Mouse (Mus musculus) forebrain, embryonic 13.5 days (tissue): ENCODE results near the gene Ppat. TPM values are rescaled to one million over a fixed set of nuclear protein-coding genes. Genes with fewer than 3 reads are reported as not detected.
"Not testable (repeated sequence)": the region's sequence is repeated elsewhere in the genome, so short reads cannot be mapped to it uniquely, and the experiment has no call there.

Source experiments
- ATAC-seq: fragments of 200-750 bp; cut with Nextera tagmentation; 2 replicates; pipeline ENCODE4 v1.8.0; 2017
- H3K27ac ChIP-seq: fragments of 300-500 bp; sonication (generic); 2 replicates; pipeline ENCODE4 v1.5.1; 2015; ENCODE audit warnings: inconsistent platforms, mild to moderate bottlenecking, moderate library complexity
- H3K27me3 ChIP-seq: fragments of 300-500 bp; sonication (generic); 2 replicates; pipeline ENCODE4 v1.6.1; 2015; ENCODE audit warnings: mild to moderate bottlenecking, inconsistent platforms
- H3K36me3 ChIP-seq: fragments of 300-500 bp; sonication (generic); 2 replicates; pipeline ENCODE4 v1.6.1; 2015; ENCODE audit warnings: mild to moderate bottlenecking, inconsistent platforms; ENCODE audit not compliant: poor library complexity, severe bottlenecking
- H3K4me1 ChIP-seq: fragments of 300-500 bp; sonication (generic); 2 replicates; pipeline ENCODE4 v1.6.1; 2015; ENCODE audit warnings: inconsistent platforms
- H3K4me2 ChIP-seq: fragments of 300-500 bp; sonication (generic); 2 replicates; pipeline ENCODE4 v1.6.1; 2015; ENCODE audit warnings: inconsistent platforms, mild to moderate bottlenecking, moderate library complexity
- H3K4me3 ChIP-seq: fragments of 300-500 bp; sonication (generic); 2 replicates; pipeline ENCODE4 v1.5.1; 2015; ENCODE audit warnings: mild to moderate bottlenecking, inconsistent platforms
- H3K9ac ChIP-seq: fragments of 300-500 bp; sonication (generic); 2 replicates; pipeline ENCODE4 v1.6.1; 2015; ENCODE audit warnings: mild to moderate bottlenecking, inconsistent platforms
- H3K9me3 ChIP-seq: fragments of 300-500 bp; sonication (generic); replicated peaks from 2 replicates; pipeline ENCODE4 v1.6.1; 2016; ENCODE audit warnings: inconsistent platforms
- WGBS: fragments of 180-500 bp; shearing (Covaris S2); methylation state at CpG from one replicate; pipeline ENCODE4 v1.1.7; 2015; 5-methylcytosine and 5-hydroxymethylcytosine counted together
- polyA plus RNA-seq: library from polyadenylated mRNA; unstranded; fragments of >200 nt; fragmentation: Nextera tagmentation; extraction: Ambion mirVana; gene quantifications from 2 replicates; pipeline ENCODE4 v1.2.1, GENCODE M21; 2015

The Ppat gene
- polyA plus RNA-seq, 1 experiment from 2014 or later, result 19.2 TPM

GRCm38 (mm10) chr5:76944965-76945677 is 6.3 kb downstream of the Ppat start:
- H3K9ac ChIP-seq, result no peak overlapping the region
- H3K36me3 ChIP-seq, result peaks cover 22% of the 10 kb centered on the region
- WGBS, result 76% methylated on average over 6 of the region's 6 CpGs
- H3K27me3 ChIP-seq, result no peaks in the 10 kb centered on the region
- ATAC-seq, result no peak
- H3K4me3 ChIP-seq, result no peak overlapping the region
- H3K27ac ChIP-seq, result no peak overlapping the region
- H3K9me3 ChIP-seq, result no peaks in the 10 kb centered on the region
- H3K4me2 ChIP-seq, result no peak overlapping the region
- peaks cover 12% of the 10 kb centered on the region for H3K4me1 ChIP-seq

- ATAC-seq, result no peak
- peaks cover 29% of the 10 kb centered on the region for H3K36me3 ChIP-seq
- H3K9me3 ChIP-seq, result 0 out of 2 replicates have a peak, but pooled peaks cover 6% of the 10 kb centered on the region
- H3K27me3 ChIP-seq, result no peaks in the 10 kb centered on the region
- H3K4me3 ChIP-seq, result no peak overlapping the region
- no peaks in the 10 kb centered on the region; the same call in 1 of the 2 replicates for H3K4me1 ChIP-seq
- H3K4me2 ChIP-seq, result no peak overlapping the region
- H3K27ac ChIP-seq, result no peak overlapping the region
- 88% methylated on average over 4 of the region's 4 CpGs for WGBS
- H3K9ac ChIP-seq, result no peak overlapping the region
Observed at GRCm38 (mm10) chr5:76942505-76942904, 8.9 kb downstream of the Ppat start.

- ATAC-seq, result no peak
- 93% methylated on average over 4 of the region's 4 CpGs for WGBS
- no peaks in the 10 kb centered on the region; the same call in 1 of the 2 replicates for H3K4me1 ChIP-seq
Observed at GRCm38 (mm10) chr5:76941975-76942374, 9.4 kb downstream of the Ppat start.

GRCm38 (mm10) chr5:76939717-76940116 is 11.7 kb downstream of the Ppat start:
- no peaks in the 10 kb centered on the region for H3K27me3 ChIP-seq
- H3K4me1 ChIP-seq, result no peaks in the 10 kb centered on the region
- no peak overlapping the region for H3K4me3 ChIP-seq
- no peak for ATAC-seq
- 0 out of 2 replicates have a peak, but pooled peaks cover 6% of the 10 kb centered on the region for H3K9me3 ChIP-seq
- H3K9ac ChIP-seq, result no peak overlapping the region
- H3K4me2 ChIP-seq, result no peak overlapping the region
- H3K27ac ChIP-seq, result no peak overlapping the region
- WGBS, result 97% methylated on average over 8 of the region's 8 CpGs
- peaks cover 29% of the 10 kb centered on the region for H3K36me3 ChIP-seq

More at GRCm38 (mm10) chr5:76941975-76942374, 9.4 kb downstream of the Ppat start:
- Histone ChIP-seq H3K27ac (no peak overlapping the region), H3K4me3 (no peak overlapping the region), H3K4me2 (no peak overlapping the region), H3K9me3 (0 out of 2 replicates have a peak, but pooled peaks cover 6% of the 10 kb centered on the region), H3K36me3 (peaks cover 29% of the 10 kb centered on the region), H3K9ac (no peak overlapping the region), H3K27me3 (no peaks in the 10 kb centered on the region)

GRCm38 (mm10) chr5:76929180-76929877 is 22.0 kb downstream of the Ppat start:
- WGBS, result 86% methylated on average over 7 of the region's 7 CpGs
- no peak for ATAC-seq
- no peak overlapping the region for H3K4me3 ChIP-seq

GRCm38 (mm10) chr5:76928124-76928832 is 23.1 kb downstream of the Ppat start:
- 91% methylated on average over 16 of the region's 16 CpGs for WGBS
- Histone ChIP-seq H3K4me2 (no peak overlapping the region), H3K27me3 (no peaks in the 10 kb centered on the region), H3K27ac (no peak overlapping the region), H3K4me1 (no peaks in the 10 kb centered on the region), H3K9me3 (peaks cover 15% of the 10 kb centered on the region), H3K36me3 (peaks cover 53% of the 10 kb centered on the region), H3K9ac (no peak overlapping the region), H3K4me3 (no peak overlapping the region)
- no peak for ATAC-seq

More at GRCm38 (mm10) chr5:76929180-76929877, 22.0 kb downstream of the Ppat start:
- H3K9ac ChIP-seq, result no peak overlapping the region
- no peaks in the 10 kb centered on the region for H3K27me3 ChIP-seq
- no peaks in the 10 kb centered on the region for H3K4me1 ChIP-seq
- H3K9me3 ChIP-seq, result peaks cover 15% of the 10 kb centered on the region
- H3K27ac ChIP-seq, result no peak overlapping the region
- peaks cover 47% of the 10 kb centered on the region for H3K36me3 ChIP-seq
- no peak overlapping the region for H3K4me2 ChIP-seq

GRCm38 (mm10) chr5:76924296-76924695 is 27.1 kb downstream of the Ppat start:
- Histone ChIP-seq H3K4me3 (no peak overlapping the region), H3K27me3 (no peaks in the 10 kb centered on the region), H3K36me3 (peaks cover 73% of the 10 kb centered on the region), H3K4me2 (no peak overlapping the region), H3K4me1 (no peaks in the 10 kb centered on the region), H3K9ac (no peak overlapping the region), H3K27ac (no peak overlapping the region), H3K9me3 (peaks cover 15% of the 10 kb centered on the region)
- 48% methylated on average over 1 of the region's 1 CpGs for WGBS
- ATAC-seq, result no peak

- Histone ChIP-seq H3K4me2 (no peak overlapping the region), H3K27me3 (no peaks in the 10 kb centered on the region), H3K27ac (no peak overlapping the region), H3K9me3 (peaks cover 11% of the 10 kb centered on the region), H3K4me3 (no peak overlapping the region), H3K4me1 (no peaks in the 10 kb centered on the region), H3K9ac (no peak overlapping the region), H3K36me3 (peaks cover 73% of the 10 kb centered on the region)
- whole genome bisulfite sequencing, result 81% methylated on average over 13 of the region's 13 CpGs
- ATAC-seq, result no peak
Observed at GRCm38 (mm10) chr5:76923428-76923827, 27.9 kb downstream of the Ppat start.

GRCm38 (mm10) chr5:76922833-76923232 is 28.5 kb downstream of the Ppat start:
- Histone ChIP-seq H3K36me3 (peaks cover 77% of the 10 kb centered on the region), H3K4me1 (no peaks in the 10 kb centered on the region), H3K9ac (no peak overlapping the region), H3K27me3 (no peaks in the 10 kb centered on the region), H3K4me2 (no peak overlapping the region), H3K9me3 (peaks cover 11% of the 10 kb centered on the region), H3K27ac (no peak overlapping the region), H3K4me3 (no peak overlapping the region)
- 94% methylated on average over 4 of the region's 4 CpGs for WGBS
- ATAC-seq, result no peak

GRCm38 (mm10) chr5:76912522-76912921 is 38.9 kb downstream of the Ppat start:
- H3K36me3 ChIP-seq, result peaks cover 24% of the 10 kb centered on the region
- H3K27ac ChIP-seq, H3K9ac ChIP-seq, H3K4me3 ChIP-seq, ATAC-seq, H3K4me2 ChIP-seq, H3K9me3 ChIP-seq, H3K4me1 ChIP-seq, H3K27me3 ChIP-seq: not testable (repeated sequence)
- 91% methylated on average over 5 of the region's 5 CpGs for WGBS

- H3K4me3 ChIP-seq, result no peak overlapping the region
- H3K4me2 ChIP-seq, result no peak overlapping the region
- no peak overlapping the region for H3K9ac ChIP-seq
- H3K9me3 ChIP-seq, result no peaks in the 10 kb centered on the region
- H3K27ac ChIP-seq, result no peak overlapping the region
- H3K27me3 ChIP-seq, result no peaks in the 10 kb centered on the region
- no peak for ATAC-seq
- peaks cover 16% of the 10 kb centered on the region for H3K36me3 ChIP-seq
- 85% methylated on average over 3 of the region's 3 CpGs for WGBS
- H3K4me1 ChIP-seq, result peaks cover 4% of the 10 kb centered on the region
Observed at GRCm38 (mm10) chr5:76910807-76911206, 40.6 kb downstream of the Ppat start.

GRCm38 (mm10) chr5:76906155-76906499 is 45.3 kb downstream of the Ppat start:
- Histone ChIP-seq H3K4me1 (peaks cover 10% of the 10 kb centered on the region), H3K27me3 (no peaks in the 10 kb centered on the region), H3K4me2 (peak overlapping the region; percentile 75), H3K9me3 (no peaks in the 10 kb centered on the region), H3K36me3 (peaks cover 6% of the 10 kb centered on the region; the same call in 1 of the 2 replicates), H3K27ac (no peak overlapping the region), H3K9ac (peak overlapping the region; percentile 82), H3K4me3 (peak overlapping the region; percentile 77)
- 28% methylated on average over 3 of the region's 3 CpGs for WGBS
- ATAC-seq, result no peak; the same call in 1 of the 2 replicates
